Mouse (Mus musculus) stomach, postnatal 0 days (tissue): Measurements from ENCODE around the gene Zfp182.

Source experiments
- CTCF ChIP-seq: IDR thresholded peaks from 2 replicates; pipeline ENCODE4 v1.5.1; 2016; ENCODE audit warnings: antibody characterized with exemption, low read depth, mild to moderate bottlenecking, moderate library complexity
- EP300 ChIP-seq: optimal IDR thresholded peaks from 2 replicates; pipeline ENCODE3; 2016; ENCODE audit warnings: antibody characterized with exemption

DNA sequence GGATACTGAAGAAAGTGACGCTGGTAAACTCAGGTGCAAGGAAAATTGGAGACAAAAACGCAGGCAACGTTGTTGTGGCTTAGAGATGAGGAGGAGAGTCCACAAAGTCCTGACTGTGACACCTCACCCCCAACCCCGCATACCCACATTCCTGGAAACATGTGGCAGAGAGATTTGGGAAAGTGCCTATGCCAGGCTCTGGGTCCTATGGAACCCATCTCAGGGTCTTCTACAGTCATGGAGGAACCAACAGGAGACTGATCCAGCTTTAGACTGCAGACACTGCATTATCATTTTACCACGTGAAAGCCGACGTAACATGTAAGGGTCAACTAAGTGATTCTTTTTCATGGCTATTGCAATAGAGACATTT is 27.7 kb upstream of the Zfp182 start:
- no peak for TF ChIP-seq CTCF
- TF ChIP-seq EP300: no peak
